Mouse (Mus musculus): Measurements from ENCODE around the gene Trim39. TPM values are rescaled to one million over a fixed set of nuclear protein-coding genes. Genes with fewer than 3 reads are reported as not detected.
A peak's percentile ranks its signal among the peaks of the same experiment; 100 is the strongest.
"Not testable (repeated sequence)": the region's sequence is repeated elsewhere in the genome, so short reads cannot be mapped to it uniquely, and the experiment has no call there.

The Trim39 gene
- polyA plus RNA-seq, 1 experiment from 2014 or later = 6.2 TPM

DNA sequence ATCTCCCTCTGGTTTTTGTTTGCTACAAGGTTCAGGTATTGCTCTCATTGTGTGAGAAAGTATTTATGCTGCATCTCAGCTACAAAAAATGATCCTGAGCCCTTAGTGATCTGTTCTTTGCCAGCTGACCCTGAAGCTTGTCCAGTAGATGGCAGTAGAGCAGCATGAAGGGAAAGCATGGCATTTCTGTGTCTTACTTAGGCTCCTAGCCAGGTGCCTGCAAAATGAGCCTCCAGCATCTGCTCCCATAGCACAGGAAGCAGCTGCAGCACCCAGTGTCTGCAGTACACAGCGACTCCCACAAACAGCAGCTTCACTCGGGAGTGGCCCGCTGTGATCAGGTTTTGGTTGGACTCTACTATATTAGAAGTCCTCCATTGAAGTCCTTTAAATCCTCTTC lies 36.8 kb upstream of the Trim39 start:
- 2% methylated on average over 3 of the region's 3 CpGs for WGBS
- not testable (repeated sequence) for H3K9ac ChIP-seq (ENCODE audit: low read length); ATAC-seq (ENCODE audit: low FRiP score, low TSS enrichment)

DNA sequence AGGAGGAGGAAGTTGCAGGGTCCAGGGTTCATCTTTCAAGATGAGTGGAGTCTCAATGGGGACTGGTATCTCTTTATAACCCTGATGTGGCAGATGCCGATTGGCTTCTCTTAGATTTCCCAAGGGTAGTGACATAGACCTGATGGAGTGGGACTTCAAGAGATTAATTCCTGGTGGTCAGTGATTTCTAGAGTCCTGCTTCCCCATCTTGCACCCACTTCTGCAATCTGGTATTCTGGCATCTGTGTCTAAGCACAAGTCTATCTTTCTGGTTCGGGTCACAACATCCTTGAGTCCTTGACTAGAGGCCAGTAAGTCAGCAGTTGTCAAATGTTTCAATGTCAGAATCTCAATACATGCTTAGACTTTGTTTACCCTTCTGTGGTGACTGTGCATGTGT lies 14.3 kb upstream of the Trim39 start, which contains the start of gene H2-M10.2:
Gene H2-M10.2 (minus strand): TSS at position 101 of the 400 bp plus-strand sequence.
- H3K36me3 ChIP-seq (ENCODE audit: control insufficient read depth, insufficient read depth, low read length) = no peaks in the 10 kb centered on the region
- no peak within 1 kb of the TSS for H3K4me2 ChIP-seq (replicated peaks; ENCODE audit: low read depth)
- H3K9ac ChIP-seq (ENCODE audit: low read length) = no peak within 1 kb of the TSS
- ATAC-seq (ENCODE audit: low FRiP score, low TSS enrichment) (no peak), DNase-seq (ENCODE audit: low spot score) (no peak)
- no peaks in the 10 kb centered on the region for H3K27me3 ChIP-seq (ENCODE audit: control insufficient read depth, insufficient read depth, low read length)
- no peaks in the 10 kb centered on the region for H3K9me3 ChIP-seq (ENCODE audit: control insufficient read depth, low read length)
- no peak within 1 kb of the TSS for H3K4me3 ChIP-seq (ENCODE audit: low read depth, low read length)
- H3K4me1 ChIP-seq (replicated peaks; ENCODE audit: control insufficient read depth, insufficient read depth) = no peaks in the 10 kb centered on the region
- H3K27ac ChIP-seq (replicated peaks) = no peak within 1 kb of the TSS
- WGBS = 83% methylated on average over 2 of the region's 2 CpGs
- TF ChIP-seq CTCF (IDR thresholded peaks at IDR 0.05; ENCODE audit: low read depth) (no peak), EP300 (optimal IDR thresholded peaks at IDR 0.05) (no peak)

More for the DNA sequence above, 36.8 kb upstream of the Trim39 start:
- not testable (repeated sequence) for H3K27ac ChIP-seq (replicated peaks); H3K4me1 ChIP-seq (replicated peaks; ENCODE audit: control insufficient read depth, insufficient read depth); H3K36me3 ChIP-seq (ENCODE audit: control insufficient read depth, insufficient read depth, low read length); H3K27me3 ChIP-seq (ENCODE audit: control insufficient read depth, insufficient read depth, low read length); H3K4me2 ChIP-seq (replicated peaks; ENCODE audit: low read depth); H3K4me3 ChIP-seq (ENCODE audit: low read depth, low read length); H3K9me3 ChIP-seq (ENCODE audit: control insufficient read depth, low read length)
- peak; percentile 84 for TF ChIP-seq CTCF (IDR thresholded peaks at IDR 0.05; ENCODE audit: low read depth)
- peak; percentile 65 for DNase-seq (ENCODE audit: low spot score)

DNA sequence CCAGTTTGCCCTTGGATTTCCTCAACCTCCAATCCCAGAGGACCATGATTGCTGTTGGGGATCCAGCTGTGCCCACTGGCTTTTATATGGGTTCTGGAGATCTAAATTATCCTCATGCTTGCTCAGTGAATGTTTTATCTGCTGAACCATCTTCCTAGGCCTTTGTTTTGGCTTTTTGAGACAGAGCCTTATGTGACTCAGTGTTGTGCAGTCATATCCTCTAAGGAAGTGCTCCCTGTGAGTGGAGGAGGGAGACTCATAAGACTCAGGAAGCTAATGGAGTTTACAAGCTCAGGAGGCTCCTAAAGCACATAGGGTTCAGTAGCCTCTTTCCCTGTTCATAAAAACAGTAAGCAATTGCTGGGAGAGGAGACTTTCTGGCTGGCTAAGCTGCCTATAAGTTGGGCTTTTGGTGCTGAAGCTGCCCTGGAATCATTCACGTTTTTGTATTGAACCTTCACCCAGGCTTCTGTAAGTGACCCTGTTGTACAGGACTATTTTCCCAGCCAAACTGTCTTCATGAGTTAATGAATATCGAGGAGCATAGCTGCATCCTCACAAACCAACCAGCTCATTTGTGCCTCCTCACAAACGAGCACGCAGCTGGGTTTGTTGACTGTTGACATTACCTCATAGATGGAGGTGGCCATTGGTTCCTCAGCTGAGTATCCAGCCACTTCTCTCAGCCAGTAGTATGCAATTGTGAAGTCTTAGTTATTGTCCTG lies 9.6 kb upstream of the Trim39 start:
- Histone ChIP-seq H3K27ac (replicated peaks) (no peak overlapping the region), H3K36me3 (ENCODE audit: control insufficient read depth, insufficient read depth, low read length) (0 out of 2 replicates have a peak, but pooled peaks cover 3% of the 10 kb centered on the region), H3K9me3 (ENCODE audit: control insufficient read depth, low read length) (no peaks in the 10 kb centered on the region), H3K4me3 (ENCODE audit: low read depth, low read length) (no peak overlapping the region), H3K4me2 (replicated peaks; ENCODE audit: low read depth) (no peak overlapping the region), H3K27me3 (ENCODE audit: control insufficient read depth, insufficient read depth, low read length) (no peaks in the 10 kb centered on the region), H3K9ac (ENCODE audit: low read length) (no peak overlapping the region), H3K4me1 (replicated peaks; ENCODE audit: control insufficient read depth, insufficient read depth) (no peaks in the 10 kb centered on the region)
- TF ChIP-seq EP300 (optimal IDR thresholded peaks at IDR 0.05) (no peak), CTCF (IDR thresholded peaks at IDR 0.05; ENCODE audit: low read depth) (no peak)
- 90% methylated on average over 4 of the region's 4 CpGs for WGBS
- DNase-seq (ENCODE audit: low spot score) (no peak), ATAC-seq (ENCODE audit: low FRiP score, low TSS enrichment) (no peak)

DNA sequence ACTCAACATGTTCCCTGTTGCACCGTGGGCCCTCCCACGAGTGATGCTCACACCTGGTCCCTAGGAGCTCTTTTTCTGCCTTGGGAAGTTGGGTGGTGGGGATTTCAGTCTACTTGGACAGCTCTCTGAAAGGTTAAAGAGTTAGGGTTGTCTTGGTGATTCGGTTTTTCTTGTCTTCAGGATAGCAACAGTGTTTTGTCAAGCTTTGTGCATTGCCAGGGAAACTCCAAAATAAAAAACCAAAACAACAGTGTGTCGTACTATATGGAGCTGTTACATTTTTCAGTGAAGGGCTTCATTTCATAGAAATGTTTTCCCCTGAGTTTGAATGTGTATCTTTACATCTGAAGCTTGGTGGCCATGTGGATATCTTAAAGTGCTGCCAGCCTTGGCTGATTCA lies 2.7 kb upstream of the Trim39 start:
- no peak overlapping the region for H3K9ac ChIP-seq (ENCODE audit: low read length)
- TF ChIP-seq CTCF (IDR thresholded peaks at IDR 0.05; ENCODE audit: low read depth) (no peak), EP300 (optimal IDR thresholded peaks at IDR 0.05) (no peak)
- DNase-seq (ENCODE audit: low spot score) (no peak), ATAC-seq (ENCODE audit: low FRiP score, low TSS enrichment) (no peak)
- no peak overlapping the region for H3K4me2 ChIP-seq (replicated peaks; ENCODE audit: low read depth)
- no peaks in the 10 kb centered on the region for H3K36me3 ChIP-seq (ENCODE audit: control insufficient read depth, insufficient read depth, low read length)
- H3K27me3 ChIP-seq (ENCODE audit: control insufficient read depth, insufficient read depth, low read length) = no peaks in the 10 kb centered on the region
- no peaks in the 10 kb centered on the region; the same call in 1 of the 2 replicates for H3K4me1 ChIP-seq (replicated peaks; ENCODE audit: control insufficient read depth, insufficient read depth)
- no peak overlapping the region for H3K4me3 ChIP-seq (ENCODE audit: low read depth, low read length)
- no peak overlapping the region for H3K27ac ChIP-seq (replicated peaks)
- 92% methylated on average over 4 of the region's 4 CpGs for WGBS
- H3K9me3 ChIP-seq (ENCODE audit: control insufficient read depth, low read length) = no peaks in the 10 kb centered on the region

DNA sequence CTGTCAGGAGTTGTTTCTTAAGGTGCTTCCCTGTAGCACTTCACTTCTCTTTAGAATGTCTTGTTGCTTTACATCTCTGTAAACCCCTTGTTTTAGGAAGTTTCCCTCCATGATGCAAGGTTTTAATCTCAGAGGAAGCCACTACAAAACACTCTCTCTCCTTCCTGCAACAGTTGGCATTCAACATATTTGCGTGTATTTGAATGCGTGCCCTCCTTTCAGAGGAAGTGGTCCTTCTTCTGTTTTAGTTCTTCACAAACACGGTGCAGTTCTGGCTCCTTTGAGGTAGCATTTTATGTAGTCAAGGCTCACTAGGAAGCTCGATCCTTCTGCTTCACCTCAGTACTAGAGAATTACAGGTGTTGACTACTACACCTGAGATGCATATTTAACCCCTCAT lies 1.7 kb upstream of the Trim39 start:
- no peak for ATAC-seq (ENCODE audit: low FRiP score, low TSS enrichment)
- H3K27me3 ChIP-seq (ENCODE audit: control insufficient read depth, insufficient read depth, low read length) = no peaks in the 10 kb centered on the region
- no peak for DNase-seq (ENCODE audit: low spot score)
- no peaks in the 10 kb centered on the region for H3K9me3 ChIP-seq (ENCODE audit: control insufficient read depth, low read length)
- TF ChIP-seq CTCF (IDR thresholded peaks at IDR 0.05; ENCODE audit: low read depth) (no peak), EP300 (optimal IDR thresholded peaks at IDR 0.05) (no peak)
- no peak overlapping the region for H3K4me3 ChIP-seq (ENCODE audit: low read depth, low read length)
- H3K27ac ChIP-seq (replicated peaks) = no peak overlapping the region
- WGBS = 88% methylated on average over 4 of the region's 4 CpGs
- no peaks in the 10 kb centered on the region; the same call in 1 of the 2 replicates for H3K4me1 ChIP-seq (replicated peaks; ENCODE audit: control insufficient read depth, insufficient read depth)
- H3K36me3 ChIP-seq (ENCODE audit: control insufficient read depth, insufficient read depth, low read length) = no peaks in the 10 kb centered on the region
- no peak overlapping the region for H3K9ac ChIP-seq (ENCODE audit: low read length)
- no peak overlapping the region for H3K4me2 ChIP-seq (replicated peaks; ENCODE audit: low read depth)

DNA sequence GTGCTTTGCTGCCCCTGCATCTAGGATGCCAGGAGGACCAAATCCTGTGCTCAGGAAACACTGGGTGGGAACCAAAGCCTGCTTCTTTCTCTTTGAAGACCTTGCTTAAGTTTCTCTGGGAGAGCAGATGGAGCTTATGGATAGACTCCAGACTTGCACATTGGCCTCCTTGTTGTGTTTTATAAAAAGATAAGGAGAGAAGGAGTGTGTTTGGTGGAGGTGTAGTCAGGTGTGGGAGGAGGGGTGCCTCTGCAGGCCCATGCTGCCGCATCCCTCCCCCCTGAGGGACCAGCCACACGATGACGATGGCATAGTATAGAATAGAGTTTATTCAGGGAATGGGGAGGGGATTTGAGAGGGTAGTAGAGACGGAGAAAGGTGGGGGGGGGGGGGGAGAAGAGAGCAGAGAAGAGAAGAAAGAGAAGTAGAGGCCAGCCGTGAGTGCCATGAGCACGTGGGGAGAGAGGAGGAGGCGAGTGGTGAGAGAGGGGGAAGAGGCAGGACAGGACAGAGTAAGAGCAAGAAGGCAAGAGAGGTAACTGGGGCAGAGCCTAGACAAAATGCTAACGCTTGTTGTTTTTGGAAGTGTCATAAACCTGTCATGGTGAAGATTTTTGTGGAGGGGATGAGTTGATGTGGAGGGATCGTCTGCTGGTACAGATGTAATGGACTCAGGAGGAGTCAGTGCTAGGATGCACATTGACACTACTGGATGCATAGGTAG lies 758 bp upstream of the Trim39 start:
- Histone ChIP-seq H3K27ac (replicated peaks) (no peak overlapping the region), H3K9me3 (ENCODE audit: control insufficient read depth, low read length) (no peaks in the 10 kb centered on the region), H3K4me2 (replicated peaks; ENCODE audit: low read depth) (peak overlapping the region; percentile 80), H3K27me3 (ENCODE audit: control insufficient read depth, insufficient read depth, low read length) (no peaks in the 10 kb centered on the region), H3K4me3 (ENCODE audit: low read depth, low read length) (peak overlapping the region; percentile 98; the same call in 1 of the 2 replicates), H3K4me1 (replicated peaks; ENCODE audit: control insufficient read depth, insufficient read depth) (no peaks in the 10 kb centered on the region; the same call in 1 of the 2 replicates), H3K9ac (ENCODE audit: low read length) (0 out of 2 replicates have a peak overlapping the region, but pooled peaks have one; percentile 23), H3K36me3 (ENCODE audit: control insufficient read depth, insufficient read depth, low read length) (no peaks in the 10 kb centered on the region)
- 79% methylated on average over 9 of the region's 9 CpGs for WGBS
- ATAC-seq (ENCODE audit: low FRiP score, low TSS enrichment) = no peak
- DNase-seq (ENCODE audit: low spot score) = no peak
- no peak for TF ChIP-seq EP300 (optimal IDR thresholded peaks at IDR 0.05)
- no peak for TF ChIP-seq CTCF (IDR thresholded peaks at IDR 0.05; ENCODE audit: low read depth)

All from stomach, postnatal 0 days (tissue).